Mouse (Mus musculus) adrenal gland, adult (tissue): Measurements from ENCODE around the gene Hbs1l.

Source experiments
- DNase-seq, 2 experiments: peaks; one replicate each; pipeline ENCODE4 v3.0.0; 2022 to 2023; ENCODE audit warnings: low spot score in 1 of 2; ENCODE audit not compliant: inconsistent age in 2 of 2

Hbs1l gene

DNA sequence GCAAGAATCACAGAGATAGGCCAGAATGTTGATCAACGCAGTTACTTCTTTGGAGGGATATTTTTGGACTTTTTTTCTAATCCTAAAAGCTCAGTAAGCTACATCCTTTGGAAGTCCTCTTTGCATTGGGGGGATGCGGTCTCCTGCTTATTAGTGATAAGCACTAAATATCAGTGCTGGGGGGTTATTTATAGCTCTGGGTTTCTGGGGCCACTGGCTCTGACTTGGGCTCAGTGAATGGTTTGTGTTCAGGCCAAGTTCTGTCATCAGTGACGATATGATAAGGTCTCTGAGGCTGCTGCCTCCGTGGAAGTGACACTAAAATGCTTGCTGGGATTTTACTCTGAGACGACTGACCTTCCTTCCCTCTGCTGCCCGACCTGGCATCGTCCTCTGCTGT is 104.3 kb downstream of the Hbs1l start:
- peak in 1 of 2 experiments; percentile 20 for DNase-seq

DNA sequence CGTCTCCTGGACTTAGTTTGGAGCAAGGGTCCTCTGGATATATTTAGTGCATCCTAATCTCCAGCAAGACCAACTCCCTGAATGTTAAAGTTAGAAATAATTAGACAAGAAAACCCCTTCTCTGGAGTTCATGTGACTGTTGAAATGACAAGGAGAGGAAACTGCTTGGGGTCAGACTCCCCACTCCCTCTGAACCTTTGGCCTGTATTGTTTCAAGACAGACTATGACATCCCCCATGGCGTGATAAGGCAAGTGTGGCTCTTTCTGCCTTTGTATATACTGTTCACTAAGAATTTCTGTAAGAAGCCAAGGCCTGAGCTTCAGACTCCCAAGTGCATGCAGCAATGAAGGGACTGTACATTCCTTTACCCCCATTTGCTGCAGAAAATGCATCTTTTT is 104.7 kb downstream of the Hbs1l start:
- peak in 1 of 2 experiments; percentile 60 for DNase-seq

DNA sequence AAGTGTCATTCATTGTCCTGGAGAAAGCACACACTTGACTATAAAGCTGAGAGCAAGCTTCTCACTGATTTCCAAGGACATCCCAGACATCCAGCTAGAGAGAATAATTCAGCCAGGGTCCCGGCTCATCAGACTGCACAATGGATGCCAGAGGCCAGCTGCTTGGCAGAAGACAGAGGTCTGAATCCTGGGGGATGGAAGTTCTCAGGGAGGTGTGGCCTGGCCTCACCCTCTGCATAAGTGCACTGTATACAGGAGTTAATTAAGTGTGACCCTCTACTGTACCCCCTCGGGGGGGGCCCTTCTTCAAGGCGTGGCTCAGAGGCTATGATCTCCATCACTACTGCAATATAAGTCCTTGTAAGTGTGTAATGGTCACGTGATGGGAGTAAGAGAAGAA is 105.5 kb downstream of the Hbs1l start:
- DNase-seq: no peak

DNA sequence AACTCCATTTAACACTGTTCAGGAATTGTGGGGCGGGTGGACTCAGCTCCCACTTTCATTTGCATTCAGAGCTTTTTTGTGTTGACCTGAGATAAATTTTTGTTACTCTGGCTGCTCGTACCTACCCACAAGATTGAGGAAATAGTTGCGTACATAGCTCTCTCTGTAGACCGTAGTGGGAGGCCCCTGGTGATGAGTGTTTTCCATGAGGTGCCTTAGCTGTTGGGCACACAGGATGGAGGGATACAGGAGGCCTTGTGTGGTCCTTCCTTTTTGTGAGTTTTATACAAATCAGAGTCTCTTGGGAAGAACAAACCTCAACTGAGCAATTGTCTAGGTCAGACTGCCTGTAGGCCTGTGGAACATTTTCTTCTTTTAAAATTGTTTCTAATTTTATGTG is 109.0 kb downstream of the Hbs1l start:
- no peak for DNase-seq

DNA sequence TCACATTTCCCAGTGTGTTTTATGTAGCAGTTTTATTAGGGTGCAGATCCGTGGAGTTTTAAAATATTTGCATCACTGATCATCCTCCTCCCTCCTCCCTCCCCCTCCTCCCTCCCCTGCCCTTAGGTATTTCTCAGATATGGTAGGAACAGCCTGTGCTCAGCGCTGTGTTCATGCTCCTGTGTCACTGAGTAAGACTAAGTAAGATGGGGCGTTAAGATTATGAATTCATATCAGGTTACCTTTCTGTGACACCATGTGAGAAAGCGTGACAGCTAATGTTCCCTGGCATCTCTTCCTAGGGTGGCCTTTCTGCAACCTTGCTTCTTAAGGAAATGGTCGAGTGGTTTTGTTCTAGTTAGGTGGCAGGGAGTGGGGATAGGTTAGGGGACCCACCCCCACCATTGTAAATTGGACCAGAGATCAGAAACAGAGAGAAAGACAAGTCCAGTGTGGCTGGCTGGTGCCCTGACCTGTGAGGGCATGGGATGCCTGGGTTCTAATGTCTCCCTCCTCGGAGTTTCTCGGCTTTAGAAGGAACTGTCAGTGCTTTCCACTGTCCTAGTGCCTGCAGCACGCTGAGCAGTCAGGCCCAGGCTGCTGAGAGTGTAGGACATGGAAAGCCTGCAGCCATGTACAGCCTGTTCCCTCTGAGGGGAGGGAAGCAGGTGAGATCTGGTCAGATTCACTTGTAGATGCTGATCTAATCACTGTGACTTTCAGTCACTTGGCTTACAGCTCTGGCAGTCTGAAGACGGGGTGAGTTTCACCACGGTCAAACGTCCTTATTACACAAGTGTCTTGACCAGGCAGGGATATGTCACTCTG is 110.1 kb downstream of the Hbs1l start:
- no peak for DNase-seq

DNA sequence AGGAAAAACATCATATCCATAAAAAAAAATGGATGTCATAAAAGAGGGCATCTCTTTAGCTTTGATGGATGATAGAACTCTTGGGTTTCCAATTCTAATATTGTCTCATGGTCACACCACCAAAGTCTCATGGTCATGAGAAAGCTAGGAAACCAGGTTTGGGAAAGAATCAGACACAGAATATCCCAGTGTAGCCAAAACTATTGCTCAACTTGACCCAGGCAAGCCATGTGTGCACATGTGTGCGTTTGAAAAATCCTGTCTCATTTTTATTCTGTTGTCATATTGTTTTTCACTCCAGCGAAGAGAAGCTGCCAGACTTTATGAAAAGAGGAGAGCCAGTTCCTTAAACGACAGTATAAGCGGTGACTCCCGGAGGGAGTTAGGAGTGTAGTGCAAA is 114.9 kb downstream of the Hbs1l start:
- no peak for DNase-seq

DNA sequence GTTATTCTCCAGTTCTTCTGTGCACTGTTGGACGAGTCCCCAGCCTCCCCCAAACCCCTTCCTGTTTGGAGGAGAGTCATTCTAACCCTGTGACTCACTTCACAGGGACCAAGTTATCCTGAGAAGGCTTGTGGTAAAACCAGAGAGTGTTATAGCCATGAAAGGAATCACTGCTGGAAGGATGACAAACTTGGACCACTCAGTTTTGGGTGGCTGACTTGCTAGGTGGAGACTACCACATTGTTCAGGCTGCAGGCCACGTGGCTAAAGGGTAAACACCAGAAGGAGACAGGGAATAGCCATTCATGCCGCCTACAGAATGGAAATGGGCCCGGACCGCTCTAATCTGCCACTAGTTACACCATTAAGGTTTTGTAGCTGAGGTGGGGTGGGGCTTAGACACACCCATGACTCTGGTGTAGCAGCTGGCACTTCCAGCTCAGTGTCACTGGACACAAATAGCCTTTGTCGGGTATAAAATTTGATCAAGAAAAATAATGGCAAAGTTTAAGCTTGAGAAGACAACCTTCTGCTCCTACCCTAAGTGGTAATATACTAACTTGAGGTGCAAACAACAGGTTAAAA is 115.9 kb downstream of the Hbs1l start:
- DNase-seq: no peak

DNA sequence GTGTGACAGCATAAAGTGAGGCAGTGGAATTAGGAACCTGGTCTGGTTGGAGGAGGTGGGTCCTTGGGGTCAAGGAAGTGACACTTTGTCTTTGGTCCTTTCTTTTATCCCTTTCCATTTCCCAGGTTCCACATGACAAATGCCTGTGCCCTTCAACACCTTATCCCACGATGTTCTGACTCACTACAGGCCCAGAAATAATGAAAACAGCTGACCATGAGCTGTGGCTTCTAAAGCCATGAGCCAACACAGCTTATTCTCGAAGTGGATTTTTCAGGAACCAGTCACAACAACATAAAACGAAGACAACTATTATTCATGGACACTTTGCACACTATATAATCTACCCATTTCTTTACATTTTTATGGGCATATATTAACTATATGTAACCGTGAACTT is 119.3 kb downstream of the Hbs1l start:
- no peak for DNase-seq

DNA sequence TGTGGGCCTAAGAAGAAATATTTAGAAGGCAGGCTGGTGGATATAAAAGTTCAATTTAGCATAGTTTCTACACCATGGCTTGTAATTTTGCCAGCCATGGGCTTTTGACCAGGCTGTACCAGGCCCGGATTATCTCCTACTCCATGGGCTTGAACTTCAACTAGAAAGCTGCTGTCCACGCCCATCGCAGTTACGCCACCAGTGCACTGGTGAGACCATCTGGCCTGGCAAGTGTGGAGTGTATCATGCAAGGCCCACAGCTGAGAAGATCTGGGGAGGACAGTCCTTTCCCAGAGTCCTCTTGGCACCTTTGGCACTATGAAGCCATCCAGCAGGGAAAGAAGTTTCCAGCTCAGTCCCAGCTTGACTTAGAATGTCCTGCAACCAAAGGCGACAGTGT is 120.4 kb downstream of the Hbs1l start:
- DNase-seq: no peak
